Mouse (Mus musculus) hindbrain, embryonic 11.5 days (tissue): ENCODE measurements at regions not wholly inside any gene's neighbourhood (a gene's known extent, or its start where the extent isn't known, plus 50 kb on each side); places are given as distances from the start of the nearest gene placed in this dataset.

Source experiments
- ATAC-seq: fragments of 200-750 bp; cut with Nextera tagmentation; 2 replicates; pipeline ENCODE4 v1.8.0; 2017; ENCODE audit warnings: mild to moderate bottlenecking, moderate TSS enrichment, moderate library complexity; ENCODE audit not compliant: low FRiP score
- DNase-seq: peaks from one replicate; pipeline ENCODE4 v3.0.0-alpha.2; 2015; ENCODE audit warnings: low spot score
- H3K27ac ChIP-seq: fragments of 300-500 bp; sonication (generic); 2 replicates; pipeline ENCODE4 v1.5.1; 2014; ENCODE audit warnings: mild to moderate bottlenecking, low read depth, low read length
- H3K27me3 ChIP-seq: fragments of 300-500 bp; sonication (generic); 2 replicates; pipeline ENCODE4 v1.6.1; 2014; ENCODE audit warnings: mild to moderate bottlenecking, low read length, moderate library complexity, mixed read lengths; ENCODE audit not compliant: control insufficient read depth, insufficient read depth
- H3K36me3 ChIP-seq: fragments of 300-500 bp; sonication (generic); 2 replicates; pipeline ENCODE4 v1.6.1; 2014; ENCODE audit warnings: mild to moderate bottlenecking, low read length, moderate library complexity, mixed read lengths; ENCODE audit not compliant: control insufficient read depth, insufficient read depth
- H3K4me1 ChIP-seq: fragments of 300-500 bp; sonication (generic); replicated peaks from 2 replicates; pipeline ENCODE4 v1.6.1; 2014; ENCODE audit warnings: low read length, mixed read lengths; ENCODE audit not compliant: control insufficient read depth, insufficient read depth
- H3K4me2 ChIP-seq: fragments of 300-500 bp; sonication (generic); replicated peaks from 2 replicates; pipeline ENCODE4 v1.6.1; 2014; ENCODE audit warnings: mild to moderate bottlenecking, low read depth, low read length
- H3K4me3 ChIP-seq: fragments of 300-500 bp; sonication (generic); 2 replicates; pipeline ENCODE4 v1.5.1; 2014; ENCODE audit warnings: low read depth, low read length
- H3K9ac ChIP-seq: fragments of 300-500 bp; sonication (generic); 2 replicates; pipeline ENCODE4 v1.6.1; 2014; ENCODE audit warnings: low read depth, low read length
- H3K9me3 ChIP-seq: fragments of 300-500 bp; sonication (generic); 2 replicates; pipeline ENCODE4 v1.6.1; 2016; ENCODE audit warnings: low read length; ENCODE audit not compliant: control insufficient read depth
- WGBS: fragments of 180-500 bp; shearing (Covaris S2); extraction: QIAGEN DNeasy Blood & Tissue Kit; methylation state at CpG from one replicate; pipeline ENCODE4 v1.1.7; 2014; 5-methylcytosine and 5-hydroxymethylcytosine counted together

DNA sequence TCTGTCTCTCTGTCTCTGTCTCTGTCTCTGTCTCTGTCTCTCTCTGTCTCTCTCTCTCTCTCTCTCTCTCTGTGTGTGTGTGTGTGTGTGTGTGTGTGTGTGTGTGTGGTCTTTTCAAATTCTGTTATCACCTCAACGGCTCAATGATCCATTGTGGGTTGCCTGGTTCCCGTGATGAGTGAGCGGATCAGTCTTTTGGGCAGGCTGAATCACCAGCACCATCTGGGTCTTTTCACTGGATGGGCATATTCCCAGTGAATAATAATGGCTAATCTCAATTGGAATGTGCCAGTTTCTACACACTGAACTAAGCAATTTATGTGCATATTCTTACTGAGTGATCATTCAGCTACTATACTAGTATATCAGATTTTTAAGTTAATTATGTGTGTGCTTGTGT, 216.4 kb downstream of the Lmx1a start:
- no peak for DNase-seq
- H3K27me3 ChIP-seq = no peaks in the 10 kb centered on the region
- no peak overlapping the region for H3K4me3 ChIP-seq
- no peaks in the 10 kb centered on the region for H3K36me3 ChIP-seq
- H3K4me2 ChIP-seq = no peak overlapping the region
- no peaks in the 10 kb centered on the region for H3K4me1 ChIP-seq
- no peak for ATAC-seq
- H3K9me3 ChIP-seq = no peaks in the 10 kb centered on the region
- 76% methylated on average over 3 of the region's 3 CpGs for WGBS
- no peak overlapping the region for H3K27ac ChIP-seq
- no peak overlapping the region for H3K9ac ChIP-seq

GRCm38 (mm10) chr1:167912074-167912473, 223.0 kb downstream of the Lmx1a start:
- 79% methylated on average over 3 of the region's 3 CpGs for WGBS
- Histone ChIP-seq H3K4me2 (no peak overlapping the region), H3K4me3 (no peak overlapping the region), H3K36me3 (no peaks in the 10 kb centered on the region), H3K4me1 (no peaks in the 10 kb centered on the region), H3K27ac (no peak overlapping the region), H3K9ac (no peak overlapping the region), H3K9me3 (no peaks in the 10 kb centered on the region), H3K27me3 (no peaks in the 10 kb centered on the region)
- ATAC-seq = no peak
- DNase-seq = no peak

DNA sequence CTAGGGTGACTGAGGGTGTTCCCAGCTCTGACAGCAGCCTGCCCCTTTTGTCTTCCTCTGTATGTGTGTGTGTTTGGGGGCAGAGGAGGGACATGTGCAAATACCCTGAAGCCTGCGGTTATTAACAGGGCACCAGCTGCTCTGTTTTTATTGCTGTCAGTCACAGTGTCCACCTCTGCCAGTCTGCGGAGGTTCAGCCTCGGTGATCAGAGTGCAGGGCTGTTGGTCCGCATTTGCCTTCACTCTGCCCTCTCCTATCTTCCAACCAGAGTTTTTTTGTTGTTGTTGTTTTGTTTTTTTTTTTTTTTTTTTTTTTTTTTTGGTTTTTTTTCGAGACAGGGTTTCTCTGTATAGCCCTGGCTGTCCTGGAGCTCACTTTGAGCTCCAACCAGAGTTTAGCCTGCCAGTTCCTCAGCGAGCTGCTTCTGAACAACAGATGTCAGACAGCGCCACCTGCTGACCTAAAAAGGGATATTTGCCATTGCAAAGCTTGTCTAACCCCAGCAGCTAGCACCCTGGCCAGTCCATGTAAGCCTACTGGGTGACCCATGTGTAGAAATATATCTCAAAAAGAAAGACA, 226.0 kb downstream of the Lmx1a start:
- DNase-seq (peak; percentile 91), ATAC-seq (peak; percentile 91)
- WGBS = 30% methylated on average over 7 of the region's 7 CpGs
- Histone ChIP-seq H3K4me1 (no peaks in the 10 kb centered on the region), H3K4me2 (no peak overlapping the region), H3K27ac (no peak overlapping the region), H3K9me3 (no peaks in the 10 kb centered on the region), H3K9ac (no peak overlapping the region), H3K36me3 (no peaks in the 10 kb centered on the region), H3K4me3 (no peak overlapping the region), H3K27me3 (no peaks in the 10 kb centered on the region)

GRCm38 (mm10) chr1:167915578-167916275, 226.7 kb downstream of the Lmx1a start:
- ATAC-seq (peak; percentile 10; the same call in 1 of the 2 replicates), DNase-seq (no peak)
- H3K9ac ChIP-seq = no peak overlapping the region
- H3K4me2 ChIP-seq = no peak overlapping the region
- no peaks in the 10 kb centered on the region for H3K9me3 ChIP-seq
- 65% methylated on average over 6 of the region's 6 CpGs for WGBS
- no peaks in the 10 kb centered on the region for H3K4me1 ChIP-seq
- H3K27me3 ChIP-seq = no peaks in the 10 kb centered on the region
- no peaks in the 10 kb centered on the region for H3K36me3 ChIP-seq
- H3K27ac ChIP-seq = no peak overlapping the region
- no peak overlapping the region for H3K4me3 ChIP-seq

- H3K27me3 ChIP-seq = 0 out of 2 replicates have a peak, but pooled peaks cover 2% of the 10 kb centered on the region
Observed at GRCm38 (mm10) chr1:167922917-167923316, 233.9 kb downstream of the Lmx1a start.

DNA sequence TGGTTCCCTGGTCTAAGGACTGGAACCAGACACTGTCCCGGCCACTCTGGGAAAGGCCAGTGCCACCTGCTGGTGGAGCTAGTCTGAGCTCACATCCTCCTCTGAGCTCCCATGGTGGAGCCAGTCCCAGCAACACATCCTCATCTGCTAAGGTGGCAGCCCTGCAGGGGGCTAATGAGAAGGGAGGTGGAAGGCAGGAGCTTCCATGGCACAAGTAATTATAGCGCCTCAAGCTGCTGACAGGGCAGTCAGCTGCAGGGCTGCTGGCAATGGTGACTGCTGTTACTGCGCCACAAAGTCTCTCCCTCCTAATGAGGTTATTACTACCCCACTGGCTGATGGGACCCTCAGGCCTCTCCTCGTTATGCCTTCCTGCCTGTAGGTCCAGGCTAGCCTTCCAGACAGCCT, 239.0 kb downstream of the Lmx1a start:
- Histone ChIP-seq H3K27me3 (0 out of 2 replicates have a peak, but pooled peaks cover 2% of the 10 kb centered on the region), H3K36me3 (no peaks in the 10 kb centered on the region), H3K9me3 (no peaks in the 10 kb centered on the region), H3K4me3 (no peak overlapping the region), H3K27ac (no peak overlapping the region), H3K4me1 (0 out of 2 replicates have a peak, but pooled peaks cover 2% of the 10 kb centered on the region), H3K4me2 (no peak overlapping the region), H3K9ac (no peak overlapping the region)
- ATAC-seq = peak; percentile 64
- peak; percentile 61 for DNase-seq
- 33% methylated on average over 4 of the region's 4 CpGs for WGBS

More at GRCm38 (mm10) chr1:167922917-167923316, 233.9 kb downstream of the Lmx1a start:
- H3K4me1 ChIP-seq = no peaks in the 10 kb centered on the region
- DNase-seq = no peak
- no peak overlapping the region for H3K4me2 ChIP-seq
- no peak overlapping the region for H3K4me3 ChIP-seq
- ATAC-seq = no peak
- 91% methylated on average over 7 of the region's 7 CpGs for WGBS
- H3K9me3 ChIP-seq = no peaks in the 10 kb centered on the region
- no peaks in the 10 kb centered on the region for H3K36me3 ChIP-seq
- H3K9ac ChIP-seq = no peak overlapping the region
- H3K27ac ChIP-seq = no peak overlapping the region

GRCm38 (mm10) chr1:167929729-167930341, 240.8 kb downstream of the Lmx1a start:
- Histone ChIP-seq H3K36me3 (no peaks in the 10 kb centered on the region), H3K9me3 (no peaks in the 10 kb centered on the region), H3K27me3 (0 out of 2 replicates have a peak, but pooled peaks cover 2% of the 10 kb centered on the region), H3K9ac (no peak overlapping the region), H3K4me3 (peak overlapping the region; percentile 6; the same call in 1 of the 2 replicates), H3K27ac (no peak overlapping the region), H3K4me2 (peak overlapping the region; percentile 59), H3K4me1 (0 out of 2 replicates have a peak, but pooled peaks cover 2% of the 10 kb centered on the region)
- 2% methylated on average over 28 of the region's 28 CpGs for WGBS
- ATAC-seq = peak; percentile 73
- peak; percentile 75 for DNase-seq

- Histone ChIP-seq H3K9ac (no peak overlapping the region), H3K27ac (no peak overlapping the region), H3K4me1 (0 out of 2 replicates have a peak, but pooled peaks cover 2% of the 10 kb centered on the region), H3K27me3 (0 out of 2 replicates have a peak, but pooled peaks cover 2% of the 10 kb centered on the region), H3K9me3 (no peaks in the 10 kb centered on the region), H3K4me2 (no peak overlapping the region), H3K36me3 (no peaks in the 10 kb centered on the region), H3K4me3 (no peak overlapping the region)
- ATAC-seq (no peak), DNase-seq (peak; percentile 68)
- WGBS = 34% methylated on average over 2 of the region's 2 CpGs
Observed at GRCm38 (mm10) chr1:167932088-167932487, 243.1 kb downstream of the Lmx1a start.
